Mouse (Mus musculus) forebrain, embryonic 13.5 days (tissue): ENCODE data around the gene Nln. TPM values are rescaled to one million over a fixed set of nuclear protein-coding genes. Genes with fewer than 3 reads are reported as not detected.

Experiments used
- ATAC-seq: fragments of 200-750 bp; cut with Nextera tagmentation; 2 replicates; pipeline ENCODE4 v1.8.0; 2017
- H3K27ac ChIP-seq: fragments of 300-500 bp; sonication (generic); 2 replicates; pipeline ENCODE4 v1.5.1; 2015; ENCODE audit warnings: inconsistent platforms, mild to moderate bottlenecking, moderate library complexity
- H3K27me3 ChIP-seq: fragments of 300-500 bp; sonication (generic); 2 replicates; pipeline ENCODE4 v1.6.1; 2015; ENCODE audit warnings: mild to moderate bottlenecking, inconsistent platforms
- H3K36me3 ChIP-seq: fragments of 300-500 bp; sonication (generic); 2 replicates; pipeline ENCODE4 v1.6.1; 2015; ENCODE audit warnings: mild to moderate bottlenecking, inconsistent platforms; ENCODE audit not compliant: poor library complexity, severe bottlenecking
- H3K4me1 ChIP-seq: fragments of 300-500 bp; sonication (generic); 2 replicates; pipeline ENCODE4 v1.6.1; 2015; ENCODE audit warnings: inconsistent platforms
- H3K4me2 ChIP-seq: fragments of 300-500 bp; sonication (generic); 2 replicates; pipeline ENCODE4 v1.6.1; 2015; ENCODE audit warnings: inconsistent platforms, mild to moderate bottlenecking, moderate library complexity
- H3K4me3 ChIP-seq: fragments of 300-500 bp; sonication (generic); 2 replicates; pipeline ENCODE4 v1.5.1; 2015; ENCODE audit warnings: mild to moderate bottlenecking, inconsistent platforms
- H3K9ac ChIP-seq: fragments of 300-500 bp; sonication (generic); 2 replicates; pipeline ENCODE4 v1.6.1; 2015; ENCODE audit warnings: mild to moderate bottlenecking, inconsistent platforms
- H3K9me3 ChIP-seq: fragments of 300-500 bp; sonication (generic); replicated peaks from 2 replicates; pipeline ENCODE4 v1.6.1; 2016; ENCODE audit warnings: inconsistent platforms
- WGBS: fragments of 180-500 bp; shearing (Covaris S2); methylation state at CpG from one replicate; pipeline ENCODE4 v1.1.7; 2015; 5-methylcytosine and 5-hydroxymethylcytosine counted together
- polyA plus RNA-seq: library from polyadenylated mRNA; unstranded; fragments of >200 nt; fragmentation: Nextera tagmentation; extraction: Ambion mirVana; gene quantifications from 2 replicates; pipeline ENCODE4 v1.2.1, GENCODE M21; 2015

Gene Nln
- polyA plus RNA-seq, 1 experiment from 2014 or later = 22.3 TPM

GRCm38 (mm10) chr13:104038891-104039290 is 70.5 kb downstream of the Nln start:
- Histone ChIP-seq H3K27me3 (no peaks in the 10 kb centered on the region), H3K9ac (no peak overlapping the region), H3K9me3 (no peaks in the 10 kb centered on the region), H3K27ac (peak overlapping the region; percentile 20; the same call in 1 of the 2 replicates), H3K36me3 (0 out of 2 replicates have a peak, but pooled peaks cover 6% of the 10 kb centered on the region), H3K4me2 (no peak overlapping the region), H3K4me3 (no peak overlapping the region), H3K4me1 (peaks cover 60% of the 10 kb centered on the region)
- WGBS = 93% methylated on average over 7 of the region's 7 CpGs
- ATAC-seq = no peak

GRCm38 (mm10) chr13:104038358-104038757 is 71.1 kb downstream of the Nln start:
- peak overlapping the region; percentile 68 for H3K27ac ChIP-seq

GRCm38 (mm10) chr13:104037531-104038290 is 71.7 kb downstream of the Nln start:
- 66% methylated on average over 9 of the region's 9 CpGs for WGBS
- ATAC-seq = no peak

More at GRCm38 (mm10) chr13:104038358-104038757, 71.1 kb downstream of the Nln start:
- 0 out of 2 replicates have a peak, but pooled peaks cover 6% of the 10 kb centered on the region for H3K36me3 ChIP-seq
- no peaks in the 10 kb centered on the region for H3K27me3 ChIP-seq
- no peak overlapping the region for H3K4me2 ChIP-seq
- H3K9me3 ChIP-seq = no peaks in the 10 kb centered on the region
- H3K4me1 ChIP-seq = peaks cover 60% of the 10 kb centered on the region
- 67% methylated on average over 7 of the region's 7 CpGs for WGBS
- ATAC-seq = peak; percentile 70
- no peak overlapping the region for H3K4me3 ChIP-seq
- H3K9ac ChIP-seq = no peak overlapping the region

GRCm38 (mm10) chr13:104036494-104037290 is 72.7 kb downstream of the Nln start:
- Histone ChIP-seq H3K9ac (no peak overlapping the region), H3K36me3 (0 out of 2 replicates have a peak, but pooled peaks cover 6% of the 10 kb centered on the region), H3K4me2 (no peak overlapping the region), H3K4me3 (no peak overlapping the region), H3K4me1 (peaks cover 75% of the 10 kb centered on the region), H3K27ac (no peak overlapping the region), H3K9me3 (no peaks in the 10 kb centered on the region), H3K27me3 (no peaks in the 10 kb centered on the region)
- ATAC-seq = peak; percentile 65
- WGBS = 74% methylated on average over 23 of the region's 23 CpGs

More at GRCm38 (mm10) chr13:104037531-104038290, 71.7 kb downstream of the Nln start:
- H3K9me3 ChIP-seq = no peaks in the 10 kb centered on the region
- peaks cover 65% of the 10 kb centered on the region for H3K4me1 ChIP-seq
- H3K4me2 ChIP-seq = no peak overlapping the region
- no peak overlapping the region for H3K9ac ChIP-seq
- H3K4me3 ChIP-seq = no peak overlapping the region
- no peaks in the 10 kb centered on the region for H3K27me3 ChIP-seq
- H3K27ac ChIP-seq = peak overlapping the region; percentile 68
- 0 out of 2 replicates have a peak, but pooled peaks cover 6% of the 10 kb centered on the region for H3K36me3 ChIP-seq

GRCm38 (mm10) chr13:104035651-104036050 is 73.8 kb downstream of the Nln start:
- no peak overlapping the region for H3K4me3 ChIP-seq
- ATAC-seq = no peak
- 0 out of 2 replicates have a peak, but pooled peaks cover 10% of the 10 kb centered on the region for H3K36me3 ChIP-seq
- H3K27ac ChIP-seq = no peak overlapping the region; the same call in 1 of the 2 replicates
- WGBS = 79% methylated on average over 2 of the region's 2 CpGs
- peaks cover 77% of the 10 kb centered on the region for H3K4me1 ChIP-seq
- H3K9ac ChIP-seq = no peak overlapping the region
- H3K4me2 ChIP-seq = no peak overlapping the region
- H3K9me3 ChIP-seq = no peaks in the 10 kb centered on the region
- H3K27me3 ChIP-seq = no peaks in the 10 kb centered on the region

- WGBS = 48% methylated on average over 6 of the region's 6 CpGs
- no peaks in the 10 kb centered on the region for H3K27me3 ChIP-seq
- ATAC-seq = peak; percentile 63
Observed at GRCm38 (mm10) chr13:104034854-104035253, 74.6 kb downstream of the Nln start.

GRCm38 (mm10) chr13:104032620-104033133 is 76.7 kb downstream of the Nln start:
- Histone ChIP-seq H3K27me3 (no peaks in the 10 kb centered on the region), H3K4me2 (no peak overlapping the region), H3K36me3 (0 out of 2 replicates have a peak, but pooled peaks cover 10% of the 10 kb centered on the region), H3K9me3 (no peaks in the 10 kb centered on the region), H3K9ac (no peak overlapping the region), H3K27ac (peak overlapping the region; percentile 51), H3K4me3 (no peak overlapping the region), H3K4me1 (peaks cover 52% of the 10 kb centered on the region)
- WGBS = 42% methylated on average over 3 of the region's 3 CpGs
- no peak for ATAC-seq

More at GRCm38 (mm10) chr13:104034854-104035253, 74.6 kb downstream of the Nln start:
- Histone ChIP-seq H3K9me3 (no peaks in the 10 kb centered on the region), H3K9ac (no peak overlapping the region), H3K36me3 (0 out of 2 replicates have a peak, but pooled peaks cover 10% of the 10 kb centered on the region), H3K4me2 (no peak overlapping the region), H3K4me1 (peaks cover 73% of the 10 kb centered on the region), H3K27ac (peak overlapping the region; percentile 57; the same call in 1 of the 2 replicates), H3K4me3 (no peak overlapping the region)

- H3K36me3 ChIP-seq = peaks cover 10% of the 10 kb centered on the region; the same call in 1 of the 2 replicates
- H3K27ac ChIP-seq = no peak overlapping the region
- WGBS = 77% methylated on average over 12 of the region's 12 CpGs
- H3K4me3 ChIP-seq = no peak overlapping the region
- no peaks in the 10 kb centered on the region for H3K27me3 ChIP-seq
- H3K4me2 ChIP-seq = no peak overlapping the region
- no peak overlapping the region for H3K9ac ChIP-seq
- no peaks in the 10 kb centered on the region for H3K9me3 ChIP-seq
- peaks cover 46% of the 10 kb centered on the region for H3K4me1 ChIP-seq
- ATAC-seq = peak; percentile 23; the same call in 1 of the 2 replicates
Observed at GRCm38 (mm10) chr13:104031821-104032331, 77.5 kb downstream of the Nln start.

- no peak overlapping the region for H3K27ac ChIP-seq
Observed at GRCm38 (mm10) chr13:104030956-104031355, 78.5 kb downstream of the Nln start.

GRCm38 (mm10) chr13:104029511-104029910 is 79.9 kb downstream of the Nln start:
- H3K9me3 ChIP-seq = no peaks in the 10 kb centered on the region
- no peak for ATAC-seq

More at GRCm38 (mm10) chr13:104030956-104031355, 78.5 kb downstream of the Nln start:
- ATAC-seq = no peak
- WGBS = 89% methylated on average over 4 of the region's 4 CpGs
- H3K4me3 ChIP-seq = no peak overlapping the region
- no peak overlapping the region for H3K4me2 ChIP-seq
- peaks cover 36% of the 10 kb centered on the region for H3K4me1 ChIP-seq
- H3K9ac ChIP-seq = no peak overlapping the region
- H3K36me3 ChIP-seq = peaks cover 10% of the 10 kb centered on the region; the same call in 1 of the 2 replicates
- H3K9me3 ChIP-seq = no peaks in the 10 kb centered on the region
- no peaks in the 10 kb centered on the region for H3K27me3 ChIP-seq

GRCm38 (mm10) chr13:104029089-104029488 is 80.3 kb downstream of the Nln start:
- 91% methylated on average over 5 of the region's 5 CpGs for WGBS

More at GRCm38 (mm10) chr13:104029511-104029910, 79.9 kb downstream of the Nln start:
- Histone ChIP-seq H3K36me3 (peaks cover 9% of the 10 kb centered on the region; the same call in 1 of the 2 replicates), H3K27ac (no peak overlapping the region), H3K4me2 (no peak overlapping the region), H3K4me3 (no peak overlapping the region), H3K9ac (no peak overlapping the region), H3K4me1 (peaks cover 33% of the 10 kb centered on the region), H3K27me3 (no peaks in the 10 kb centered on the region)

More at GRCm38 (mm10) chr13:104029089-104029488, 80.3 kb downstream of the Nln start:
- Histone ChIP-seq H3K4me2 (no peak overlapping the region), H3K27ac (no peak overlapping the region), H3K36me3 (peaks cover 5% of the 10 kb centered on the region; the same call in 1 of the 2 replicates), H3K27me3 (no peaks in the 10 kb centered on the region), H3K4me3 (no peak overlapping the region), H3K9ac (no peak overlapping the region), H3K4me1 (peaks cover 28% of the 10 kb centered on the region), H3K9me3 (no peaks in the 10 kb centered on the region)
- no peak for ATAC-seq
